Mouse (Mus musculus): ENCODE measurements around the gene Gm10282.

DNA sequence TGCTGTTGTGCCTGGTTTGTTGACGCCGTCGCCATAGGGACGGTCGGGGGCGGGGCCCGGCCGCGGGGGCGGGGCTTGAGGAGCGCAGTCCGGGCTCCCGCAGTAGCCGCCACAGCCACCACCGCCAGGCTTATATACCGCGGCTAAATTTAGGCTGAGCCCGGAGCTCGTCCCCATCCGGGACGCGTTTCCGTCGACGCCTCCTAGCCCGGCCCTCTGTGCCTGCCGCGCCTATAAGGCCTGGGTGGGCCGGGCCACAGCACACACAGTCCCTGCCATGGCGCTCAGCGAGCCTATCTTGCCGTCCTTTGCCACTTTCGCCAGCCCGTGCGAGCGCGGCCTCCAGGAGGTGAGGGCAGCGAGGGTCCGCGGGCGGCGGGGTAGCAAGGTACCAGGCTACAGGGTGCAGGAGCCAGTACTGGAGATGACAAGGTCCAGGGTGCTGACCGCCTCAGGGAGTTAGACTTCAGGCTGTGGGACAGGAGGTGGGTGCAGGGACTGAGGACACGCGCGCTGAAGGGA lies 13.8 kb upstream of the Gm10282 start, which contains the start of gene Klf2:
- TF ChIP-seq CTCF (IDR thresholded peaks at IDR 0.05; ENCODE audit: low read depth) (peak; percentile 20; the same call in 1 of the 2 replicates), EP300 (optimal IDR thresholded peaks at IDR 0.05) (no peak)

All from stomach, postnatal 0 days (tissue).